Mouse (Mus musculus) spleen, postnatal 0 days (tissue): ENCODE results near the gene Sprr2d. TPM values are rescaled to one million over a fixed set of nuclear protein-coding genes. Genes with fewer than 3 reads are reported as not detected.

Source experiments
- polyA plus RNA-seq: library from polyadenylated mRNA; unstranded; fragments of >200 nt; fragmentation: Nextera tagmentation; extraction: Ambion mirVana; gene quantifications from 2 replicates; pipeline ENCODE4 v1.2.1, GENCODE M21; 2015

Sprr2d gene
- not detected in 2 replicates for polyA plus RNA-seq

DNA sequence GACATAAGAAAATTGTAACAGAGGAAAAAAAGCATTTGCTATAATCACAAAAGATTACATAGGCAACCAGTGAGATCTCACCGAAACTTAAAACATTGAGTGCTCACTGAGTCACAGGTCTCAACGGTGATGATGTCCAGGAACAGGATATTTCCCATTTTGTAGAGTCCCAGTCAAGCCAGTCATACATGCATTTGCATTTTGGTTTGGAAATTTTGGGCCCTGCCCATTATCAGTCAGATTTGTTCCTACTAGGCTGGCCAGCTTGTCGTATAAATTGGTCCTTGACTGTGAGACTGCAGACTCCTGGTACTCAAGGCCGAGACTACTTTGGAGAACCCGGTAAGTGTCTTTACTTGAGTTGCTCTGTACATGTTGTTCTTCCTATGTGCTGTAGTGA is at the start of gene Sprr2d:
Gene Sprr2d (plus strand): TSS at position 301 of the 400 bp plus-strand sequence.

DNA sequence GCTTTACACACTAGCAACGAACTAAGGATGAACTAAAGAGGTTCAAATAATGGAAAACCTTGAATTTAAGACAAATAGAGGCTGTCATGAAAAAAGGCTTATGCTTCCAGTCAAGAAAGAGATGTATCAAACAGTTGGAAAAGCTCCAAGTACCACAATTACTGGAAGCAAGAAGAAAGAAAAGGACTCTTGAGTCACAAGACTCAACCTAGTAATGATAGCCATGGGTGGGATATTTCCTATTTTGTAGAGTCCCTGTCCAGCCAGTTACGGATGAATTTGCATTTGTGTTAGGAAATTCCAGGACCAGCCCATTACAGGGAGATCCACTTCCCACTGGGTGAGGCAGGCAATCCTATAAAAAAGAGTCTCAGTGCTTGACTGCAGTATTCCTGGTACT is 22.6 kb upstream of the Sprr2d start, which contains the start of gene Sprr2b:
Gene Sprr2b (plus strand): TSS at position 301 of the 400 bp plus-strand sequence.

GRCm38 (mm10) chr3:92351843-92352242 is 12.9 kb downstream of the Sprr2d start, which contains the start of gene Sprr2e:
TSS of gene Sprr2e (plus strand) at chr3:92352143.

DNA sequence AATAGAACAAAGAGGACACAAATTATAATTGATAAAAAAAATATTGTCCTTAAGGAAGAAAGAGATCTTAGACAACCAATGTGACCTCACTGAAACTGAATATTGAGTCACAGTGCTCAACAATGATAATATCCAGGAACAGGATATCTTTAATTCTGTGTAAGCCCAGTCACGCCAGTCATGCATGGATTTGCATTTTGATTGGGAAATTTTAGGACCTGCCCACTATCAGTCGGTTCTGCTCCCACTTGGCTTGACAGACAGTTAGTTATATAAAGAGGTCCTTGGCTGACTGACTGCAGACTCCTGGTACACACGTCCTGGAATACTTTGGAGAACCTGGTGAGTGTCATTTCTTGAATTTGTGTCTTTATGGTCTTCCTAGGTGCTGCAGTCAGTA is 25.9 kb downstream of the Sprr2d start, which contains the start of gene Sprr2f:
Gene Sprr2f (plus strand): TSS at position 301 of the 400 bp plus-strand sequence.

GRCm38 (mm10) chr3:92385385-92385784 is 46.4 kb downstream of the Sprr2d start, which contains the start of gene Sprr2h:
TSS of gene Sprr2h (plus strand) at chr3:92385685.

Other genes starting within 250 kb of the Sprr2d start
- not detected in 2 replicates for gene Prr9, start 215.2 kb upstream of the Sprr2d start, polyA plus RNA-seq
- not detected in 2 replicates for gene Lelp1, start 196.4 kb upstream of the Sprr2d start, polyA plus RNA-seq
- not detected in 2 replicates for gene Sprr2a1, start 123.3 kb upstream of the Sprr2d start, polyA plus RNA-seq
- 0.87 and 0.88 TPM in 2 replicates for gene Sprr2a2, start 123.2 kb upstream of the Sprr2d start, polyA plus RNA-seq
- gene Sprr2a3, start 53.7 kb upstream of the Sprr2d start, polyA plus RNA-seq = not detected in 2 replicates
- gene Sprr2b, start 22.5 kb upstream of the Sprr2d start, polyA plus RNA-seq = not detected in 2 replicates
- gene Sprr2e, start 13.0 kb downstream of the Sprr2d start, polyA plus RNA-seq = not detected in 2 replicates
- not detected in 2 replicates for gene Sprr2f, start 26.0 kb downstream of the Sprr2d start, polyA plus RNA-seq
- not detected in 2 replicates for gene Sprr2h, start 46.5 kb downstream of the Sprr2d start, polyA plus RNA-seq
- not detected in 2 replicates for gene Sprr2i, start 68.9 kb downstream of the Sprr2d start, polyA plus RNA-seq
- not detected in 2 replicates for gene Sprr2j-ps, start 78.9 kb downstream of the Sprr2d start, polyA plus RNA-seq
- 6.8 and 7.6 TPM in 2 replicates for gene Gm9774, start 90.3 kb downstream of the Sprr2d start, polyA plus RNA-seq
- gene Sprr2k, start 93.4 kb downstream of the Sprr2d start, polyA plus RNA-seq = not detected in 2 replicates
- gene Sprr1b, start 99.6 kb downstream of the Sprr2d start, polyA plus RNA-seq = not detected in 2 replicates
- 0.11 TPM in 1 of 2 replicates, not detected in the other for gene Sprr3, start 119.6 kb downstream of the Sprr2d start, polyA plus RNA-seq
- gene Sprr1a, start 146.8 kb downstream of the Sprr2d start, polyA plus RNA-seq = 0.17 TPM in 1 of 2 replicates, not detected in the other
- not detected in 2 replicates for gene Sprr4, start 161.4 kb downstream of the Sprr2d start, polyA plus RNA-seq
- not detected in 2 replicates for gene 2310046K23Rik, start 195.4 kb downstream of the Sprr2d start, polyA plus RNA-seq
- 0.12 and 0.19 TPM in 2 replicates for gene Ivl, start 234.6 kb downstream of the Sprr2d start, polyA plus RNA-seq
- not detected in 2 replicates for gene Smcp, start 249.9 kb downstream of the Sprr2d start, polyA plus RNA-seq